Mouse (Mus musculus) lung, embryonic 15.5 days (tissue): ENCODE data around the gene Apol9a. TPM values are rescaled to one million over a fixed set of nuclear protein-coding genes. Genes with fewer than 3 reads are reported as not detected.
A peak's percentile ranks its signal among the peaks of the same experiment; 100 is the strongest.

Source experiments
- ATAC-seq: fragments of 200-750 bp; cut with Nextera tagmentation; 2 replicates; pipeline ENCODE4 v1.8.0; 2017; ENCODE audit warnings: moderate number of reproducible peaks, borderline replicate concordance; ENCODE audit not compliant: low FRiP score, low TSS enrichment; ENCODE audit errors: extremely low read depth
- H3K27ac ChIP-seq: fragments of 300-500 bp; sonication (generic); 2 replicates; pipeline ENCODE4 v1.5.1; 2015; ENCODE audit warnings: moderate library complexity, mild to moderate bottlenecking, inconsistent platforms
- H3K27me3 ChIP-seq: fragments of 300-500 bp; sonication (generic); 2 replicates; pipeline ENCODE4 v1.6.1; 2015; ENCODE audit warnings: inconsistent platforms
- H3K36me3 ChIP-seq: fragments of 300-500 bp; sonication (generic); 2 replicates; pipeline ENCODE4 v1.6.1; 2015; ENCODE audit warnings: inconsistent platforms
- H3K4me1 ChIP-seq: fragments of 300-500 bp; sonication (generic); 2 replicates; pipeline ENCODE4 v1.6.1; 2015; ENCODE audit warnings: inconsistent platforms
- H3K4me2 ChIP-seq: fragments of 300-500 bp; sonication (generic); 2 replicates; pipeline ENCODE4 v1.6.1; 2015; ENCODE audit warnings: inconsistent platforms, mild to moderate bottlenecking, moderate library complexity
- H3K4me3 ChIP-seq: fragments of 300-500 bp; sonication (generic); 2 replicates; pipeline ENCODE4 v1.5.1; 2015; ENCODE audit warnings: mild to moderate bottlenecking, inconsistent platforms
- H3K9ac ChIP-seq: fragments of 300-500 bp; sonication (generic); 2 replicates; pipeline ENCODE4 v1.6.1; 2015; ENCODE audit warnings: inconsistent platforms
- H3K9me3 ChIP-seq: fragments of 300-500 bp; sonication (generic); 2 replicates; pipeline ENCODE4 v1.6.1; 2016; ENCODE audit warnings: inconsistent platforms
- WGBS: fragments of 180-500 bp; shearing (Covaris S2); methylation state at CpG from one replicate; pipeline ENCODE4 v1.1.7; 2015; 5-methylcytosine and 5-hydroxymethylcytosine counted together
- polyA plus RNA-seq: library from polyadenylated mRNA; unstranded; fragments of >200 nt; fragmentation: Nextera tagmentation; extraction: Ambion mirVana; gene quantifications from 2 replicates; pipeline ENCODE4 v1.2.1, GENCODE M21; 2015

Gene Apol9a
- polyA plus RNA-seq, 1 experiment from 2014 or later = 0.30 TPM

DNA sequence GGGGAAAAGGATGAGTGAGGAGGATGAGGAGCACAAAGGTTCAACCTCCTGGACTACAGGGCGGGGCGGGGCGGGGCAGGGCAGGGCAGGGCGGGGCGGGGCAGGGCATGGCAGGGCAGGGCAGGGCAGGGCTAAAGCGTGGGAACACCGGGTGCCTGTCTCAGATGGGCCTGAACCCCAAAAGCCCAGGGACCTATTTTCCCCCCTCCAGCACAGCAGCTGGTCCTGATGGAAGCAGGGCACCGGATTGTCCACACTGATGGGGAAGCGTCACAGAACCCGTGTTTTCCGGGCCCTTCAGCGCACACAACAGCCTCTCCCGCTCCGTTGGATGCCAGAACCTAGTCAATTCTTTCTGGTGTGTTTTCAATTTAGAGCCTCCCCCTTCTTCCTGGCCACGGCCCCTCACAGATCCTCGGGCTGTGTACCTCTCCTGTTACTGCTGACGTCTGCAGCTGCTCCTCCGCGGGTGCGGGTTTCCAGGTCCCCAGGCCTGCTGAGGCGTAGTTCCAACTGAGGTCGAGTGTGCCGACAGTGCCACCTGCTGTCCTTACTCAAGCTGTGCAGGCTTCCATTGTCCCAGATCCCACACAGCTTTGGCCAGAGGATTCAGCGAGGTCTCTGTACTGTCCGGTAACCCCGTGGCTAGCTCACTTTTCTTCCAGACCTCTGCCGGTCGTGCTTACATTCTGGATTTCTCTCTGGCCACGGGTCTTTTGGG is 52.5 kb downstream of the Apol9a start:
- peak overlapping the region; percentile 71 for H3K4me2 ChIP-seq
- 11% methylated on average over 29 of the region's 29 CpGs for WGBS
- no peaks in the 10 kb centered on the region for H3K9me3 ChIP-seq
- H3K36me3 ChIP-seq = no peaks in the 10 kb centered on the region
- peak overlapping the region; percentile 46 for H3K9ac ChIP-seq
- H3K27me3 ChIP-seq = no peaks in the 10 kb centered on the region
- peaks cover 20% of the 10 kb centered on the region for H3K4me1 ChIP-seq
- no peak overlapping the region for H3K27ac ChIP-seq
- ATAC-seq = peak; percentile 82
- peak overlapping the region; percentile 36 for H3K4me3 ChIP-seq

DNA sequence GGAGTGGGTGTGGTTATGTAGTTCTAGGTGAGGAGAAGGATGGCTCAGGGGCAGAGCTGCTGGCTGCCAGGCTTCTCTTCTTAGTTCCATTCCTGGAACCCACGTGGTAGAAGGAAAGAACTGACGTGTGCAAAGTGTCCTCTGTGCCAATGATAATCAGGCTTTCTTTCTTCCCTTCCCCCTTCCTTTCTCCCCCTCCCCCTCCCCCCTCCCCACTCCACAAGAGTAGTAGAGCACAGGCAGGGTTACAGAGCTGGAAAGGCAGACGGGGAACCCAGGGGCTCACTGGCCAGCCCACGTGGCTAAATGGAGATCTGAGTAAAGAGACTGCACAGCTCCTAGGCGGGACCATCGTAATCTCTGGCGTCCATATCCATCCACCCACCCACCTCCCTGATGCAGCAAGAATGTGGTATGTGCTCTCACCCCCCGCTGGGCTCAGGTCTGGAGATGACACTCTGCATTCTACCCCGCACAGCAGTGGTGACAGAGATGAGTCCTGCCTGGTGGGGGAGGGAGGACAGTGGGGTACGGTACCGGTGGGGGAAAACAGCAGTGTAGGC is 54.6 kb downstream of the Apol9a start:
- Histone ChIP-seq H3K27me3 (no peaks in the 10 kb centered on the region), H3K4me1 (peaks cover 20% of the 10 kb centered on the region), H3K9ac (0 out of 2 replicates have a peak overlapping the region, but pooled peaks have one; percentile 2), H3K36me3 (no peaks in the 10 kb centered on the region), H3K9me3 (no peaks in the 10 kb centered on the region), H3K27ac (no peak overlapping the region), H3K4me3 (no peak overlapping the region), H3K4me2 (peak overlapping the region; percentile 37)
- WGBS = 7% methylated on average over 11 of the region's 11 CpGs
- no peak for ATAC-seq

DNA sequence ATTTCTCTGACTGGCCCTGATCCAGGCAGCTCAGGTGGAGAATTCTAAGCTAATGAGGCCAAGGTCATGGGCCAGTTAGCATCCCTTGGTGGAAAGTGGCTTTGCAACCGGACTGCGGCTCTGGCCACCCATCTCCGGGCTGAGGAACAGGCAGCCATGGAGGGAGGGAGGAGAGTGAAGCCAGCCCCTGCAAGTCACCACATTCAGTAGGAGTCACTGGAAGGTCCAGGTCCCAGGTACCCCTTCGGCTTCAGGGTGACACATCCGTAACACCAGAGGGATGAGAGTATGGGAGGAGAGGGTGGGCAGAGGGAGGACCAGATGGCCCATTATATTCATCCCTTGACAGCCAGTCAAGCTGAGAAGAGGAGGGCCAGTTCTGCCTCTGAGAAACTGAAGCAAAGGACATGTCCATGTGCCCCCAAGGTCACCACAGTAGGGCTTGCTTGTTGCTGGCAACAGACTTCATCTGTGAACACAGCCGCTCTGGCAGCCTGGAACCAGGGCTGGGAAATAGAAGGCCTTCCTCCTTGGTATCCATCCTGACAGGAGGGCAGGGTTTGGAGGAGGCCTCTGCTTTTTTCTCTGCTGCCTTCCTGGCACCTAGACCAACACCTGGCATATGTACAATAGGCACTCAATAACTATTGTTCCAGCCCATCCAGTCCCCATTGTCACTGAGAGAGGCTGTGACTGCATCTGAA is 55.9 kb downstream of the Apol9a start:
- Histone ChIP-seq H3K27ac (no peak overlapping the region), H3K27me3 (no peaks in the 10 kb centered on the region), H3K36me3 (no peaks in the 10 kb centered on the region), H3K9ac (no peak overlapping the region), H3K4me3 (no peak overlapping the region), H3K4me2 (no peak overlapping the region), H3K4me1 (peaks cover 20% of the 10 kb centered on the region), H3K9me3 (no peaks in the 10 kb centered on the region)
- 85% methylated on average over 6 of the region's 6 CpGs for WGBS
- no peak for ATAC-seq

DNA sequence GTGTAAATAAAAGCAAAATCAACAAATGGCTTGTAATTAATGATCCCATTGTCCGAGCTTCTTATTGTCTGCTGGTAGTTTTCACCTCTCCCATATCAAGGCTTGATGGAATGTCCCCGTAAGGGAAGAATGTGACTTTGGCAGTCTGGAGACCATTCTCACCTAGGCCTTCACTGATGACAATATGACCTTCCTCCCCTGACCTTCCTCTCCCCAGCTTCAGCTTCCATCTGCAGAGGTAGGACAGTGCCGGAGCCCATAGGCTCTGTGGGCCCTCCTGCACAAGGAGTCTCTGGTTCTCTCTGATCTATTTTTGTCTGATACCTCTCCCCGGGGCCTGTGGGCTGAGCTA is 56.5 kb downstream of the Apol9a start:
- 57% methylated on average over 4 of the region's 4 CpGs for WGBS
- Histone ChIP-seq H3K4me2 (no peak overlapping the region), H3K9ac (no peak overlapping the region), H3K4me1 (peaks cover 20% of the 10 kb centered on the region), H3K9me3 (no peaks in the 10 kb centered on the region), H3K36me3 (no peaks in the 10 kb centered on the region), H3K27me3 (no peaks in the 10 kb centered on the region), H3K27ac (no peak overlapping the region), H3K4me3 (no peak overlapping the region)
- no peak for ATAC-seq

Other genes with a start within 250 kb of the Apol9a start
- 41.8 and 43.3 TPM in 2 replicates for gene Rbfox2, start 104.1 kb downstream of the Apol9a start, polyA plus RNA-seq
- gene Apol7a, start 12.0 kb downstream of the Apol9a start, polyA plus RNA-seq = 0.09 TPM in 1 of 2 replicates, not detected in the other
- gene Apol7b, start 36.4 kb upstream of the Apol9a start, polyA plus RNA-seq = not detected in 2 replicates
- gene Apol10a, start 65.9 kb upstream of the Apol9a start, polyA plus RNA-seq = not detected in 2 replicates
- gene Apol11a, start 97.1 kb upstream of the Apol9a start, polyA plus RNA-seq = not detected in 2 replicates
- 0.16 TPM in 1 of 2 replicates, not detected in the other for gene Apol7c, start 122.2 kb upstream of the Apol9a start, polyA plus RNA-seq
- gene 1700025B11Rik, start 150.8 kb upstream of the Apol9a start, polyA plus RNA-seq = not detected in 2 replicates
- gene Apol10b, start 185.0 kb upstream of the Apol9a start, polyA plus RNA-seq = 0.06 and 0.11 TPM in 2 replicates
- gene Gm36245, start 188.1 kb upstream of the Apol9a start, polyA plus RNA-seq = not detected in 2 replicates
- gene Apol11b, start 232.2 kb upstream of the Apol9a start, polyA plus RNA-seq = 0.19 and 0.25 TPM in 2 replicates